Mouse (Mus musculus) cortical plate, adult 2 months (tissue): ENCODE measurements around the gene Pex26. TPM values are rescaled to one million over a fixed set of nuclear protein-coding genes. Genes with fewer than 3 reads are reported as not detected.
A peak's percentile ranks its signal among the peaks of the same experiment; 100 is the strongest.

Source experiments
- H3K27ac ChIP-seq: fragments of 200-500 bp; 2 replicates; pipeline ENCODE4 v1.5.1; 2012; ENCODE audit warnings: low read length, control low read depth, inconsistent platforms; ENCODE audit not compliant: insufficient read depth
- H3K4me1 ChIP-seq: fragments of 200-500 bp; 2 replicates; pipeline ENCODE4 v1.6.1; 2011; ENCODE audit warnings: low read length; ENCODE audit not compliant: control insufficient read depth, insufficient read depth
- H3K4me3 ChIP-seq: fragments of 200-500 bp; 2 replicates; pipeline ENCODE4 v1.5.1; 2011; ENCODE audit warnings: mild to moderate bottlenecking, low read length, control low read depth; ENCODE audit not compliant: insufficient read depth
- CTCF ChIP-seq: fragments of 200-500 bp; IDR thresholded peaks from 2 replicates; pipeline ENCODE4 v1.5.1; 2011; ENCODE audit warnings: mild to moderate bottlenecking, control low read depth, low read length; ENCODE audit not compliant: insufficient read depth; ENCODE audit errors: extremely low read depth
- POLR2A ChIP-seq: fragments of 200-500 bp; IDR thresholded peaks from 2 replicates; pipeline ENCODE4 v1.6.1; 2011; ENCODE audit warnings: mild to moderate bottlenecking, low read length, control low read depth; ENCODE audit not compliant: insufficient read depth; ENCODE audit errors: extremely low read depth
- polyA plus RNA-seq: library from polyadenylated mRNA; depleted of rRNA; stranded (reverse); fragments of >200 nt; gene quantifications from 2 replicates; pipeline ENCODE4 v1.2.3, GENCODE M21; 2012

Pex26 gene
- polyA plus RNA-seq, 1 experiment = 15.4 TPM

DNA sequence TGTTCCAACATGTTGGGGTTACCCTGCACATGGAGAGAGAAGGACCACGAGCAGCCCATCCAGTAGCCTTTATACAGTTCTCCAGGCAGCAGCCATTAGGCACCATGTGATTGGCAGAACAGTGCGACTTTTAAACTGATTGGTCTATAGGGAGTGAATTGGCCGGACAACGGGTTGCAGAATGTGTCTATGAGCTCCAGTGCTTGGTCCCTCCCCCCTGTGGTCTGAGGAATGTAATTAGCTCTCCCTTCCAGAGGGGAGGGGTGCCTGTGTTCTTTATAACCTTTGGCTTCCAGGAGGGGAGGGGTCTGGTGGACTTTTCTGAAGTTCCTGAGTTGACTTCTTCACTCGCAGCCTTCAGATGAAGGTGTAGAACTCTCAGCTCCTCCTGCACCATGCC lies 18.6 kb downstream of the Pex26 start:
- Histone ChIP-seq H3K27ac (no peak overlapping the region), H3K4me3 (no peak overlapping the region), H3K4me1 (no peaks in the 10 kb centered on the region)
- TF ChIP-seq POLR2A (no peak), CTCF (no peak)

DNA sequence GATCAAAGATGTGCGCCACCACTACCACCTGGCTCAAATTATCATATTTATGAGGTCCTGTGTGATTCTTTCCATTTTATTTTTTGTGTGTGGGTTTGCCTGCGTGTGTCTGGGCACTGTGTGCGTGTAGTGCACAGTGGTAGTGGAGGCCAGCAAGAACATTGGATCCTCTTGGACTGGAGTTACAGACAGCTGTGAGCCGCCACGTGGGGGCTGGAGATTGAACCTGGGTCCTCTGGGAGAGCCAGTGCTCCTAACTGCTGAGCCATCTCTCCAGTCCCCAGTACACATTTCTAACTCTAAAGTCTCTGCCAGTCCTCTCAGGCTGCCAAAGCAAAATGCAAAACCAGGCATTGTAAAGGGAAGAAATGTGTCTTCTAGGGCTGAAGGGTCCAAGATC lies 23.0 kb downstream of the Pex26 start:
- Histone ChIP-seq H3K4me3 (no peak overlapping the region), H3K4me1 (no peaks in the 10 kb centered on the region), H3K27ac (no peak overlapping the region)
- TF ChIP-seq POLR2A = no peak
- TF ChIP-seq CTCF = no peak

DNA sequence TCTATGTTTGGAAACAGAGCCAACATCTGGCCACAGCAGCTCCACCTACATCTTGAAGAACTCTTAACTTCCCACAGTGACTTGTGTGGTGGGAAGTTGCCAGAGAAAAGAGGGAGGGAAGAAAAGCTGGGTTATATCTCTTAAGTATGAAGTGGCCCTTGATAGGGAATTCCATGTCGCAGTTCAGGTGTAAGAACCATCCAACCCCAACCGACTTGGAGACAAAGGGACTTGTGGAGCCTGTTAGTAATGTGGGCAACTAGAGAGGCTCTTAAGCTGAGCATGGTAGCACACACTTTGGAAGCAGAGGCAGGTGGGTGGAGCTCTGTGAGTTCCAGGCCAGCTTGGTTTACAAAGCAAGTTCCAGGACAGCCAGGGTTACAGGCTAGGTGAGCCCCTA lies 26.1 kb downstream of the Pex26 start:
- TF ChIP-seq POLR2A (no peak), CTCF (no peak)

DNA sequence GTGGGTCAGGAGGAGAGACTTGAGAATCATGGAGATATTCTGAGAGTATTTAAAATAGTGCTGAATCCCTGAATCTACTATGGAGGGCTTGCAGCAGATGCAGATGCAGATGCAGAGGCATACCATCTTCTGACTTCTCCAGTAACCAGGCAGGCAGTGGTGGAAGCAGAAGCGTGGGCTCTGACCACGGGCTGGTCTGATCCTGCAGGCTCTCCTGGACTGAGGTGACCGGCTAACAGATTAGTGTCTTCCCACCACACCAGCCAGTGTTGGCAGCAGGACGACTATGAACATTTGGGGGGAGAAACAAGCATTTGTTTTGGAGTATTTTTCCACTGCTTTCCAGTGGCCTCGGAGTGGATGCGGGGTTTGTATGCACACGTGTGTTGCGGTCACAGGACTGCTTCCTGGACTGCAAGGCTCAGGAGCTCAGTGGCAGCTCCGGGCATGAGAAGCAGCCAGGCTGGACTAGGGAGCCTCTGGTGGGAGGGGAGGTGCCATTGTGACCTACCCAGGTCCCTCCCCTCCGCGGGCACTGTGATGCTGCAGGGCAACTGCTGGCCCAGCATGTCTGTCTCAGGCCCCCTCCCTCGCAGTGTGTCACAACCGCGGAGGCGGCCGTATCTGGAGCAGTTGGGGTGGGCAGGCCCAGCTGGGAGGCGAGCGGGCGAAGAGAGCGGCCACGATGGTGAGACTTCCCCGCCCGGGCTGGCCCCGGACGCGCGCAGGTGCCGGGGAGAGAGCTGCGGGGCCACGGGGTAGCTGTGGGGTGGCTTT lies 26.9 kb downstream of the Pex26 start, which contains the start of gene Tuba8:
TSS of gene Tuba8 (plus strand) at position 548 of the 777 bp plus-strand sequence.
- peak within 1 kb of the TSS; percentile 42 for H3K4me3 ChIP-seq
- no peak within 1 kb of the TSS for H3K27ac ChIP-seq
- no peaks in the 10 kb centered on the region for H3K4me1 ChIP-seq
- TF ChIP-seq CTCF (no peak), POLR2A (no peak)

More for the DNA sequence above, 26.1 kb downstream of the Pex26 start:
- Histone ChIP-seq H3K4me1 (no peaks in the 10 kb centered on the region), H3K4me3 (no peak overlapping the region), H3K27ac (no peak overlapping the region)

DNA sequence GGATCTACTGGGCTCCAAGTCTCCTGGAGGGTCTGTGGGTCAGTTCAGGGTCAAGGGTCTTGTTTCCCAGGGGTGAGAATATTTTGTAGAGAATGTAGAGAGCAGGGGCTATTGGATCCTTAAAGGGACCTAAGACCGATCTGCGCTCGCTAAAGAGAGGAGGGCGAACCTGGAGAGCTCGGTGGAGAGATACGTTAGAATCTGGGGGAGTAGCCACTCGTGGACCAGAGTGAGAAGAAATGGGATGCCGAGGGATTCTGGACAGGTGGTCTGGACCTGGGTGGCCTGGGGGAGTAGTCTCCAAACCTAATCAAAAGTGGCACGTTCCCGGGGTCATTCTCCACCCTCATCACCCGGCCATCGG lies 27.4 kb downstream of the Pex26 start:
- Histone ChIP-seq H3K4me3 (peak overlapping the region; percentile 42), H3K4me1 (no peaks in the 10 kb centered on the region), H3K27ac (no peak overlapping the region)
- TF ChIP-seq CTCF = no peak
- TF ChIP-seq POLR2A = no peak

DNA sequence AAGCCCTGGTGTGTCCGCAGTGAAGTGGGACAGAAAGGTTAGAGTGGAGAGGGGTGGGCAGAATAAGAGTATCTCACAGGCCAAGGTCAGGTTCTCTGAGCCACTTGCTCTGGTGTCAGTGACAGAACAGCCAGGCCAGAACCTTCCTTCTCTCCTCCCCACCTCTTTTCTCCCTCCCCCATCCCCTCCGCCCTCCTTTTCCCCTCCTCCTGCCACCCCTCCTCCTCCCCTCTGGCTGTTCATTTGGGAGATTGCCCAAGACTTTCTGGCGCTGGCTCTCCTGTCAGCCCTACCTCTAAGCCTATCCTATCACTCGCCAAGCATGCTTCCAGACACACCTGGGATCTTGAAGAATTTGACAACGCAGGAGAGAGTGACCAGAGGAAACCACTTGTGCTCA lies 28.3 kb downstream of the Pex26 start:
- TF ChIP-seq POLR2A (no peak), CTCF (no peak)
- Histone ChIP-seq H3K27ac (no peak overlapping the region), H3K4me3 (peak overlapping the region; percentile 42), H3K4me1 (0 out of 2 replicates have a peak, but pooled peaks cover 2% of the 10 kb centered on the region)

DNA sequence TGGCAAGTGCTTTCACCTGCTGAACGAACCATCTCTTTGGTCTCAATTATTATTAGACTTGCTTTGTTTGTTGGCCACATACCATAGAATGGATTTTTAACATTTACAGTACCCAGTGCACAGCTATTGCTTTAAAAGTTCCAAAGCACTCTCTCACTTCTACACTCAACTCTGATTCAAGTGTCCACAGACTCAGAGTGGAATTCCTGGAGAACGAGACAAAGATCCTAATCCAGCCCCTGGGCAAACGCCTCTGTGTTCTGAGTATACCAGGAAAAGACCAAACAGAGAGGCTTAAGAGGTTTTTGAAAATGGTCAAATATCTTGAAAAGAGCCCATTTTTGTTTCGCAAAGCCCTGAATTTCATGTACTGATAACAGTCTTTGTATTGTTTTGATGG lies 29.5 kb downstream of the Pex26 start:
- no peak overlapping the region for H3K27ac ChIP-seq
- H3K4me3 ChIP-seq = no peak overlapping the region
- no peak for TF ChIP-seq POLR2A
- no peak for TF ChIP-seq CTCF
- 0 out of 2 replicates have a peak, but pooled peaks cover 2% of the 10 kb centered on the region for H3K4me1 ChIP-seq

DNA sequence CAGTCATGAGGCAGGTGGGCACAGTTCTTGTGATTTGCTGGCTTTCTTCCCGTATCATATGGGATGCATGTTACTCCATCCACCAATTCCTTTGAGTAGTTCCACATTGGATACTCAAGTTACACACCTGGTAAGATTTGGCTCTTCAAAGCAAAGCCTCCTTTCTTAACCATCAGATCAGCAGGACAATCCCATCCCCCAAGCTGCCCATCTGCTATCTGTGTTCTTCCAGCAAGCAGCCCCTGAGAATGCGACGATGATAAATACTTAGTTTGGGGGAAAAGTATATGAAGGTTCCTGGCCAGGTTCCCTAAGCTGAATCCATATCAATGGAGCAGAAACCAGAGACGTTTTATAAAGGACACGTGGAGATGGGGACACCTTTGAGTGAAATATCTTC lies 30.8 kb downstream of the Pex26 start:
- Histone ChIP-seq H3K4me1 (0 out of 2 replicates have a peak, but pooled peaks cover 2% of the 10 kb centered on the region), H3K27ac (no peak overlapping the region), H3K4me3 (no peak overlapping the region)
- TF ChIP-seq CTCF (no peak), POLR2A (no peak)

DNA sequence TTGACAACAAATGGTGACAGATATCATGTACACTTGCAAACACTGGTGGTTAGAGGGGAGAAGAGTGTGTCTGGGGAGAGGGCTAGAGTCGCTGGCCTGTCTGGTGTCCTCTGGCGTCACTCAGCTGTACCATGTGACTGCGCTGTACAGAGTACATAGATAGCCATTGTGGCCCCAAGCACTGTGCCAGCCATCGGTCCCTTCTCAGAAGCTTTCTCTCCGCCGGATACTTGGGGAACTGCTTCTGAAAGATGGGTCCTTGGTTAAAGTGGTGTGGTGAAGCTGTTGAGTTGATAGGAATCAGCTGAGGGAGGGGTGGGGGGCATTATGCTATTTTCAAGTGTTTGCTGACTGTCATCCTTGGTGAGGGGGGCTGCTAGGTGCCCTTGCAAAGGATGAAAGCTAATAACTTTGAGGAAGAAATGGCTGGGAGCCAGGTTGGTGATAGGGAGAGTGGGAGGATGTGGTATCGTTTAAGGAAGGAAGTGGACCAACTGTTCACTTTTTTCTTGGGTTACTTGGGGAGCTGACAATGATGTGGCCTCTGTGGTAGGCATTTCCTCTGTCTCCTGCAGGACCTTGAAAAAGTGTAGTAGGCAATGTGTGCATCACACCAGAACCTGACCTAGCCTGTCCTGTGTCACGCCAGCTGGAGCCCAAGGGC lies 31.3 kb downstream of the Pex26 start:
- Histone ChIP-seq H3K4me1 (0 out of 2 replicates have a peak, but pooled peaks cover 2% of the 10 kb centered on the region), H3K27ac (no peak overlapping the region), H3K4me3 (no peak overlapping the region)
- TF ChIP-seq POLR2A (no peak), CTCF (no peak)

DNA sequence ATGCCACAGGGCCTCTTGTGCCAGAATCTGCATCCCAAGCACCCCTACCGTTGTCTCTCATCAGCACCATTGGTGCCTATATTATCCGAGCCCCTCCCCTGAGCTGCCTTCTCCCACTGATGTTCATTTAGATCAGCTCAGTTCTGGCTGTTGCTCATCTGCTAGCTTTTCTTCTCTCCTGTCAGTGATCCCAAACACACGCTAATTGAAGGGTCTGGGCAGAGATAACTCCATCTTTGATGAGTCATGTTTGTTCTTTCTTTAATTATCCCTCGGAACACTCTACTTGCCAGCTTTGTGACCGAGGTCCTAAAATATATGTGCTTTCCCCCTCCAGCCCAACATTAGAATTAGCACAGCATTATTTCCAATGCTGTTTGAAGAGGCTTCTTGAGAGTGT lies 31.9 kb downstream of the Pex26 start:
- TF ChIP-seq POLR2A (no peak), CTCF (no peak)
- H3K4me3 ChIP-seq = no peak overlapping the region
- H3K4me1 ChIP-seq = 0 out of 2 replicates have a peak, but pooled peaks cover 2% of the 10 kb centered on the region
- no peak overlapping the region for H3K27ac ChIP-seq
